Mouse (Mus musculus) myocyte (in vitro differentiated cells): ENCODE measurements around the gene Spp1.

ENCODE experiments used
- POLR2A ChIP-seq: IDR thresholded peaks from one replicate; pipeline ENCODE4 v1.6.1; 2011; ENCODE audit warnings: low read depth, mild to moderate bottlenecking, control low read depth, moderate library complexity; ENCODE audit not compliant: insufficient read length
- TCF3 ChIP-seq: IDR thresholded peaks from one replicate; pipeline ENCODE4 v1.6.1; 2011; ENCODE audit warnings: low read depth, control low read depth; ENCODE audit not compliant: insufficient read length

GRCm38 (mm10) chr5:104482856-104483255 is 47.9 kb downstream of the Spp1 start:
- no peak for TF ChIP-seq TCF3
- no peak for TF ChIP-seq POLR2A
